Mouse (Mus musculus) frontal cortex, postnatal 36 days (tissue): ENCODE data around the gene Sertad3.
"Not testable (repeated sequence)": the region's sequence is repeated elsewhere in the genome, so short reads cannot be mapped to it uniquely, and the experiment has no call there.

Source experiments
- DNase-seq, 2 experiments: peaks; one replicate each; pipeline ENCODE4 v3.0.0; 2022; ENCODE audit warnings: low spot score in 2 of 2

The Sertad3 gene

DNA sequence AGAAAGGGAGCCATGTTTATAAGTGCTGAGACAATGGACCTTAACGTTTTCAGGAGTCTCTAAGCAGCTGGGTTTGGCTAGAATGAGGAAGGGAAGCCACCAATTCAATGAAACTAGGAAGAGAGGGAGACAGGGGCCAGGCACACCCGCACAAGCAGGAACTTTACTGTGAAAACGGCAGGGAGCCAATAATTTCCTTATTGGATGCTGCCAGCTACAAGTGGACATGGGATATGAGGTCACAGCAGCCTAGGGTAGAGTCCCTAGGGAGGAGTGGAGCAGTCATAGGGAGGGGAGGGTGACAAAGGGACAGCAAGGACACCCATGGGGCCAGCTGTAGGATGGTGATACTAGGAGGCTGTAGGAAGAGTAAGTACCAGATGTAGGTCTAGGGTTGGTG lies 19.5 kb downstream of the Sertad3 start:
- DNase-seq = no peak

DNA sequence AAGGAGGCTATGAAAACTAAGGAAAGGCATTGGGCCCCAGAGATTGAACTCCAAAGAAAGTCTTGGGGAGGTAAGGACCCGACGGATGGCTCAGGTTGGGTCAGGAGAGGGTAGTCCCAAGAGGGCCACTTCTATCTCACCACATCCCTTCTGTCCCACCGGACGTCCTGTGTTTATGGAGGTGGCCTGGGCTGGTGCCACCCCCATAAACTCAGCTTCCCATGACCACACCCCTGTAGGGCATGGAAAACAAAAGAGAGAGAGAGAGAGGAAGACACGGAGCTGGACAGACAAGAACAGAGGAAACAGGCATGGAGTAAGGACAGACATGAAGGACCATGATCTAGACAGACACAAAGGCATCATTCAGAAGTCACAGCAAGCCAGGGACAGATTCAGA lies 19.9 kb downstream of the Sertad3 start:
- DNase-seq = no peak

DNA sequence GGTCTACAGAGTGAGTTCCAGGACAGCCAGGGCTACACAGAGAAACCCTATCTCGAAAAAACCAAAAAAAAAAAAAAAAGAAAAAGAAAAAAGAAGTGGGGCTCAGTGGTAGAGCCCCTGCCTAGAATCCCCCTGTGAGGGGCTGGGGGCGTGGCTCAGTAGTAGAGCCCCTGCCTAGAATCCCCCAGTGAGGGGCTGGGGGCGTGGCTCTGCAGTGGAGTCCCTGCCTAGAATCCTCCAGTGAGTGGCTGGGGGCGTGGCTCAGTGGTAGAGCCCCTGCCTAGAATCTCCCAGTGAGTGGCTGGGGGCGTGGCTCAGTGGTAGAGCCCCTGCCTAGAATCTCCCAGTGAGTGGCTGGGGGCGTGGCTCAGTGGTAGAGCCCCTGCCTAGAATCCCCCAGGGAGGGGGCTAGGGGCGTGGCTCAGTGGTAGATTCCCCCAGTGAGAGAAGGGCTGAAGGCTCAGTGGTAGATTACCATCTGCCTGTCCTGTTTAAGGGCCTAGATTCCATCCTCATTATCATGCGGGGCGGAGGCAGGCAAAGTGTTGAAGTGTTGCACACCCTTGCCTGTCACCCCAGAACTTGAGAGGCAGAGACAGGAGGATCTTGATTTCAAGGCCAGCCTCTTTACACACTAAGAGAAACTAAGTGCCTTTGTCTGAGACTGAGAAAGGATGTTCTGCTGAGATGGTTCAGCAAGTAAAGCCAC lies 21.2 kb downstream of the Sertad3 start:
- DNase-seq = not testable (repeated sequence)

DNA sequence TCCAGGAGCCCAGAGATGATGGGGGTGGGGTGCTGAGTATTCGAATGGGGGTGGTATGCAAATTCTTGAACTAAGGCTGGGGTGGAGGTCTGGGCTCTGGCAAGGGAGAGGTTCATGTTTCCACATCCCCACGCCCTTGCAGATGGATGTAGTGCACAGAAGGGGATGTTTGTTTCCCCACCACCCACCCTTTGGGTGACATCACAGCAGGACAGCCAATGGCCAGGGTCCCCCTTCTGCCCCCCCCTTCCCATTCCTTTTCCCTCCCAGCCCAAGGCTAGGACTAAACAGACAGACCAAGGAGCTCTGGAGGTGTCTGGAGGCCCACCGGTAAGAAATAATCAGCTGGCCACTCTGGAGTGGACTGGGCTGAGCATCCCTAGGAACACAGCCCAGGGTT lies 25.5 kb downstream of the Sertad3 start, which contains the start of gene Prx:
Gene Prx (plus strand): TSS at position 289 of the 400 bp plus-strand sequence.
- DNase-seq = no peak

DNA sequence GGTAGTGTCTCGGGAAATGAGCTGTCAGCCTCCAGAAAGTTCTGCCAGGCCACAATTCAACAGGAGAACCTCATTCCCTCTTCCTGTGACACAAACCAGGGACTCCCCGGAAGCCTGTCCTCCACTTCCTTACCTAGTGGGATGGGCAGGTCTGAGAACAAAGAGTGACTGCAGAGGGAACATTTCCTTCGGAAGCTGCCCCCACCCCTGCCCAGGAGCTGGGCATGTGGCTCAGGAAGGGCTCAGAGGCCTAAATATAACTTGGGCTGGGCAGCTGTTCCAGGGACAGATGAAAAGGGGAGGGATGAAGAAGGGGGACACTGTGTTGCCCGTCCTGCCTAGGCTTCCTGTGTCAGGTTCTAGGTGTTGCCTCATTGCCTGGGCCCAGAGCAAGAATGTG lies 28.1 kb downstream of the Sertad3 start:
- no peak for DNase-seq

DNA sequence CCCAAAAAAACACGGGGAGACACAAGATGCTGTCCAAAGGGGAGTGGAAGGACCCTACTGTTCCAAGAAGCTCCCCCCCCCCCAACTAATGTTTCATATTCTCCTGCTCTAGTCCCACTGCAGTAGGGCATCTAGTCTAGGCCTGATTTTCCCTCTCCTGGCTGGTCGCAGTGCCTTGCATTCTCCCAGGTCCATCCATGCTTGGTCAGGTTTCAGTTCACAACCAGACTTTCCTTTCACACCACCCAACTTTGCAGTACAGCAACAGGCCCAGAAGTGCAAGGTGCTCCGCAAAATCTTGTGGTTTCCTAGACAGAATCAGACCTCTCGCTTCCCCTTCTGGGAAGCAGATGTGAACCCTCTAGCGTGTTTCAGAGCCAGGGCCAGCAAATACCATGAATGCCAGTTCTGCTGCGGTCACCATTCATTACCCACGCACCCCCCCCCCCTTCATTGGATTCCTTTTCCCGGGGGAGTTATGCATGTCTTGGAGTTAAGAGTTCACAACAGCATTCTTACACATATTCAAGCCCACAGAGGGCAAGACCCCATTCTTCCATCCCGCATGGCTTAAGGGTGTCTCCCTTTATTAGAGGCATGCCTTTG lies 33.3 kb downstream of the Sertad3 start:
- no peak for DNase-seq

DNA sequence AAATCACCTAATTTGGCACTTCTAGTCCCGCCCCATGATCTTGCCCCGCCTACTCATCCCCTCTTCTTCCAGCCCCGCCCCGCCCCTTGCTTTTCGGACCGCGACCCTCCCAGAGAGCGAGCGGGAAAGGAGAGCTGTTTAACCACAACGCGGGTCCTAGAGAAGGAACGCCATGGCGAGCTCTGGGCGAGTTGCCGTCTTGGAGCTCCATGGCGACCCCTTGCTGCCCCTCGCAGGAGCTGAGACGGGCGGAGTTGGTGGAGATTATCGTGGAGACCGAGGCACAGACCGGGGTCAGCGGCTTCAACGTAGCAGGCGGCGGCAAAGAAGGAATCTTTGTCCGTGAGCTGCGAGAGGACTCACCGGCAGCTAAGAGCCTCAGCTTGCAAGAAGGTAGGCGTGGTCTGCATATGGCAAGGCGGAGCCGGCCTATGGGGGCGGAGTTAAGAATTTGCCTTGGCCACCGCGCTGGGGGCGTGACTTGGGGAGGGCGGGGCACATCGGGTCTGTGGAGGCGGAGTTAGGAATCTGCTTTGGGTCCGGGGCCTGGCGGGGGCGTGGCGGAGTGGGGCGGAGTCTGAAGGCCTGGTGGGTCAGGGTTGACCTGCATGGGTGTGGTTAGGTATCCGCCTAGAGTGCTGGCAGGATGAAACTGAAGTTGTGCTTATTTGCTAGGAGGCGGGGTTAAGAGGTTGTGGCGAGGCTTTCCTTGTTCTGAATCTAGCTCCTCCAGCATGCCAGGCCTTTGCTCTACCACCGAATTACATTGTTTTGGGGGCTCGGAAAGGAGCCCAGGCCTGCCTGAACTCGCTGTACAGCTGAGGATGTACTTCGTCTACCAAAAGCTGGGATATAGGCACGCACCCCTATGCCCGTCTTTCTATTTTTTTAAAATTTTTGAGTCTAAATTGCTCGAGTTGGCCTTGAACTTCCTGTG lies 34.4 kb downstream of the Sertad3 start:
- DNase-seq = peak; percentile 87 to 91

DNA sequence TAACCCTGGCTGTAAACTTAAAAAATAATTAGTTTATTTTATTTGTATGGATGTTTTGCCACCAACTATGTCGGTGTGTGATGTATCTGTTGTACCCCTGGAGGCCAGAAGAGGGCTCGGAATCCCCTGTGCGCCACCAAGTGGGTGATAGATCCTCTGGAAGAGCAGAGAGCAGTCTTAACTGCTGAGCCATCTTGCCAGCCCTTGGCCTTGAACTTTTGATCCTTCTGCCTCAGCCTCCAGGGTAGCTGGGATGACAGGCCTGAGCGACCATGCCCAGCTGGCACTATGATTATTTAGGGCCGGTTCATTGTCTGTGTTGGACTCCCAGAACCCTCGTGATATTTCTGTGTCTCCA lies 35.1 kb downstream of the Sertad3 start:
- no peak for DNase-seq

DNA sequence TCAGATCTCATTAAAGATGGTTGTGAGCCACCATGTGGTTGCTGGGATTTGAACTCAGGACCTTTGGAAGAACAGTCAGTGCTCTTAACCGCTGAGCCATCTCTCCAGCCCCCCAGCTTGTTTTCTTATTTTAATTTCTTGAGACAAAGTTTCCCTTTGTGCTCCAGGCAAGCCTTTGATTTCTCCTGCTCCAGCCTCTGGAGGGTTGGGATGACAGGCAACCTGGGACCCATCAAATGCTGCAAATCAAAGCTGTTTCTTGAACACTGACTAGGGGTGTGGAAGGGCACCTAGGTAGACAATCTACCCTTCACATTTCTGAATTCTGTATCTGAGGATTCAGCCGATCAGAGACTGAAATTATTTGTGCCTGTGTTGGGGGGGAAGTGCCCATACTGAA lies 37.2 kb downstream of the Sertad3 start:
- no peak for DNase-seq

DNA sequence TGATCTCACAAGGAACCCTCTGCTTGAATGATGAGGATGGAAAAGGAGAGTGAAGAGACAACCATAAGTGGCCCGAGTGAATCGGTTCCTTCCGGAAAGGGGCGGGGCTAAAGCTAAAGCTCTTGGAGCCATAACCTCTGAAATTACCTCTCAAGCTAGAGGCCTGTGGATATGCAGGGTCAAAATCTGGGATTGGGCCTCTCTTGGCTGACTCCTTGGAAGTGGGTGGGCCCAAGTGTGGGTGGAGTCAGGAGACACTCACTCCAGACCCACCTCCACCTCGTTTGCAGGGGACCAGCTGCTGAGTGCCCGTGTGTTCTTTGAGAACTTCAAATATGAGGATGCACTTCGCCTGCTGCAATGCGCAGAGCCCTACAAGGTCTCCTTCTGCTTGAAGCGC lies 41.4 kb downstream of the Sertad3 start:
- DNase-seq = no peak

DNA sequence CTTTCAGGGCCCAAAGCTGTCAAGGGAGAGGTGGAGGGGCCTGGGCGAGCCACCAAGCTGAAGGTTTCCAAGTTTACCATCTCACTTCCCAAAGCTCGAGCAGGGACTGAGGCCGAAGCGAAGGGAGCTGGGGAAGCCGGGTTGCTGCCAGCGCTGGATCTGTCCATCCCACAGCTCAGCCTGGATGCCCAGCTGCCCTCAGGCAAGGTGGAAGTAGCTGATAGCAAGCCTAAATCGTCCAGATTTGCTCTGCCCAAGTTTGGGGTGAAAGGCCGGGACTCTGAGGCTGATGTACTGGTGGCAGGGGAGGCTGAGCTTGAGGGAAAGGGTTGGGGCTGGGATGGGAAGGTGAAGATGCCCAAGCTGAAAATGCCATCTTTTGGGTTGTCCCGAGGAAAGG lies 44.7 kb downstream of the Sertad3 start:
- no peak for DNase-seq

DNA sequence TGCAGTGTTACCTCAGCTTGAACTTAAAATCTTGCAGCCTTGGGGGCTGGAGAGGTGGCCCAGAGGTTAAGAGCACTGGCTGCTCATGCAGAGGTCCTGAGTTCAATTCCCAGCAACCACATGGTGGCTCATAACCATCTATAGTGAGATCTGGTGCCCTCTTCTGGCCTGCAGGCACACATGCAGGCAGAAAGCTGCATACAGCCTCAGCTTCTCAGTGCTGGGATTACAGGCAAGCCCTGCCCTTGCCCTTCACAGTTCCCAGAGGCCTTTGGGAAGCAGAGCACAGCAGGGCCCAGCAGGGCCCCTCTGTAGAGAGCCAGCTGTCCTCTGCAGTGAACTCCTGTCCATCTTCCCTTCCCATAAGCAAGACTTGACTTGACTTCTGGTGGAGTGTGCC lies 46.5 kb downstream of the Sertad3 start:
- no peak for DNase-seq

DNA sequence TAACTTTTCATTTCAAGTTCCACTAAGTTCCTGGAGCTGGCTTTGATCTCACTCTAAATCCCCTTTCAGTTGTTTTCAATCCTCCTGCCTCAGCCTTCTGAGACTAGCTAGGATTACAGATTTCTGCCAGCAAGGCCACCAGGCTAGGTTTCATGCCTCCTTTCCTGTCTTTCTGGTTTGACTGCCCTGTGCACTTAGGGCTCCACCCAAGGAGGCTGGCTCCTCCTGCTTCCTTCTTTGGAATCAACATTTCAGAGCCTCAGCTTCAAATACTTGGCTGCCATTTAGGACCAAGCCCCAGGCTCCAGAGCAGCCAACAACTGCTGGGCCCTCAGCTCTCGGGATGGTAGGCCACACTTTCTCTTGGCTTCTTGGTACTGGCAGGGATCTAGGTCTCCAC lies 47.0 kb downstream of the Sertad3 start:
- no peak for DNase-seq

DNA sequence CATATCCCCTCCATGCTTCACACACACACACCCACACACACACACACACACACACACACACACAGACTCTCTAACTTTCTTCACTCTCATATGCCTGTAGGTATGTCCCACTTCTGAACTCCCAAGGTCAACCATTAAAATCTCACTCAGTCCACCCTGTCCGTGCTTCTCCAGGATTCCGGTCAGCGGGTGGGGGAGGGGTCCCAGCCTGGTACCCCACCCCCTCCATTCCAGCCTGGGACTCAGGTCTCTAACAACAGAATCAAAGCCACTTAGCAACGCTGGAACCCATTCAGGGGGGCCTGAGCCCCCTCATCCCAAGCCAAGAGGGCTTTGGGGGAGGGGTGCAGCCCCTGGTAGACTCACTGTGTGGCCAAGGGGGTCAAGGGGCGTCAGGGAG lies 49.4 kb downstream of the Sertad3 start, which contains the start of gene Hipk4:
Gene Hipk4 (plus strand): TSS at position 301 of the 400 bp plus-strand sequence.
- no peak for DNase-seq

DNA sequence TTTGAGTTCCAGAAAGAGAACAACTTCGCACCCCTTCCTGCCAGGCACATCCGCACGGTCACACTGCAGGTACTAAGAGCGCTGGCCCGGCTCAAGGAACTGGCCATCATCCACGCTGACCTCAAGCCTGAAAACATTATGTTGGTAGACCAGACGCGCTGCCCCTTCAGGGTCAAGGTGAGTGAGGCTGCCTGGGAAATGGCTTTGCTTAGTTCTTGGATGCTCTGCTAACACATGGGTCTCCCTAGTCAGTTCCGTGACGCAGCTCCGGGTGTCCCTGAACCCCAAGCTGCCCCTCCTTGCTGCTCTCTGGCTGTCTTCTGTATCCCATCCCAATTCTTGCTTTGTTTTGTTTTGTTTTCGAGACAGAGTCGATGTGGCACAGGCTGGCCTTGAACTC lies 50.2 kb downstream of the Sertad3 start:
- no peak for DNase-seq

DNA sequence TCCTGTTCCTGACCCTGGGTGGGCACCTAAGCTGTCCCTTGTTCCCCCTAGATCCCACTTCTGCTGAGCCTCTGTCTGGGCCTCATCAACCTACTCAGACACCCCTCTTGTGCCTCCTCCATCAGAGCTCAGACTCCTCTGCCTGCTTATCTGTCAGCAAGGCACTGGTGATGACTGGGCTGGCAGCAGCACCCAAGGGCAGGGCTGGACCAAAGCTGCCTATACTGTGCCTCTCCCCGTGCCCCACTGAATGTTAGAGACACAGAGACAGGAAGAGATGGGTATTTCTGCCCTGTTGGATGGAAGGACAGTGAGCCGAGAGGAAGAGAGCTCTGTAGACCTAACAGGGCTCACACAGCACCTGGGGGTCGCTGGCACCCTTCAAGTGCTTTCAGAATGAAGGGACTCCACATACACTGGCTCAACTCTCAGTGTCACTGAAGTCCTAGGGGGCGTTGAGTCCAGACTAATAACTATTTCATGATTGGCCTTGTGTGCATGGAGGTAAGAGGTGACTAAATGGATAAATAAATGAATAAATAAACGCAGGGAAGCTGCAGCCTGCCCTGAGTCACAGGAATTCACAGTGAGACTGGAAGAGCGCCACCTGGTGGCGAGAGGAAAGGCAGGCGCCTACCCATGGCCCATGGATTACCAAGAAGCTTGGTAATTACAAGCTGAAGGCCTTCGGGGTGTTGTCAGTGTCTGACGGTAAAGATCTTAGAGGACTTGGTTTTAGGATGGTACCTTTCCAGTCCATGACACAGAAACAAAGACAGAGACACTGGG lies 52.7 kb downstream of the Sertad3 start:
- DNase-seq = peak in 1 of 2 experiments; percentile 84
